Mouse (Mus musculus): ENCODE measurements around the gene Tango2. TPM values are rescaled to one million over a fixed set of nuclear protein-coding genes. Genes with fewer than 3 reads are reported as not detected.

Tango2 gene
- total RNA-seq, 2 experiments from 2014 or later = 11.9 to 12.6 TPM

GRCm38 (mm10) chr16:18383045-18383726, 35.3 kb upstream of the Tango2 start:
- DNase-seq = peak; percentile 8

DNA sequence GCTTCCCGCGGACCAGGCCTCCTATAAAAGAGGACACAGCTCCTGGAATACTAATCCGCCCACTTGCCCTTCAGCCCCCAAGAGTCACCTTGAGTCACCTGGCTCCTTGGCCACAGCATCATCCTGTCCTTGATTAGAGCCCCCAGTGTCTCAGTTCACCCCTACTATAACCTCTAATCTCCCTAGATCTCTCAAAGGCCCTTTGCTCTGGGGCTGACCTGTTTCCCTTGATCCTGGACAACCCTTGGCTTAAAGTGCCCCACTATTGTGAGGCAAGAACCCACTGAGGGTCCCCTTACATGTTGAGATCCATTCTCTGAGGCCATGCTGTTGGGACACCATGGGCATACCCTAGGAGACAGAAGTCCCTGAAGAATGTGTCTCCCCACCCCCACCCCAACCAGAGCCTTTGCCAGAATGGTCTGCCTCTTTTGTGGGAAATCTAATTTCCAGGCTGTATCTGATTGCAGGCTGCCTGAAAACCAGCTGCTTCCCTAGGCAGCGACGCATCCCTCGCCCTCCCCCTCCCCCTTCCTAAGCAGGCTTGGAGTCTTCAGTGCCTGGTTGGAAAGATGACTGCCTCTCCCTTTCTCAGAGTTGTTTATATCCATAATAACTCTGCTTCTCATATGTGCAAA, 33.8 kb upstream of the Tango2 start:
- DNase-seq = peak; percentile 14

DNA sequence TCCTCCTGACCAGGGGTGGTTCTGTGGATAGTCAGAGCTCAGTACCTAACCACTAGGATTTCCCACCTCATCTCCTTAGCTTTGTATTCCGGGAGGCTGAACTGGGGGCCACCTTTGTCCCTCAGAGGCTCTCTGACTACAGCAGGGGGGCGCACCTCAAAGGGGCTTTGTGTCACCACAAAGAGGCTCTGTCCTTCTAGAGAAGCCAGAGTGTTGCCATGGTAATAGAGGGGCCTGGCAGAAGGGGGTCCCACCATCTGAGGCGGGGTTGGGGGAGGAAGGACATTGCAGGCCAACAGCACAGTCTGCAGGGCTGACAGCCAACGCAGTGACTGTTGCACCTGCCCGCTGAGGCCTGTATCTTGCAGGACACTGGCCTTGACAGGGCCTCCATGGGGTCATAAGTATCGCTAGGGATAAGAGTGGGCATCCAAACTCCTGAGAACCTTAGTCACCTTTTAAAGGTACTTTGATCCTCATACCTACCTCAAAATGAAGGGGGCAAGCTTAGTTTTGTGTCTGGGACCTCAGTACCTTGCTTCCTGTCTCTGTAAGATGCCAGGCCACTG, 32.7 kb upstream of the Tango2 start:
- no peak for DNase-seq

- DNase-seq = no peak
Observed at GRCm38 (mm10) chr16:18379338-18380001, 31.6 kb upstream of the Tango2 start.

DNA sequence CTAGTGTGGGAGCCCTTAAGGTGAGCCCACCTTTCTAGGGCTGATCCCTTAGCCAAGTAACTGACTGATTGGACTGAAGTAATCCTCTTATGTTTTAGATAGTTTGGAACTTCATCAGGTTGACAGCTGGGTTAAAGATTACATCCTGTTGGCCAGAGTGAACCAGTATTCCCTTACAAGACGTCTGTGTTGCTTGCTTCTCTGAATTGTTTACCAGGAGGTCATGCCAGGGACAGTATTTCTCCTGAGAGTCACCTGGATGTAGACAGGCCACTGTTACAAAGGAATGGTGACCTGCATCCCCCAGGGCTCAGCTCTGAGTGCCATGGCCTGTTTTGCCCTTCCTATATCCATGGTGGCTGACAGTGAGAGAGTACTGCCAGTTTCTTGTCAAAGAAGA, 30.6 kb upstream of the Tango2 start:
- no peak for DNase-seq

- DNase-seq = no peak
Observed at GRCm38 (mm10) chr16:18377203-18377602, 29.3 kb upstream of the Tango2 start.

- DNase-seq = no peak
Observed at GRCm38 (mm10) chr16:18376297-18376954, 28.5 kb upstream of the Tango2 start.

GRCm38 (mm10) chr16:18373632-18374031, 25.7 kb upstream of the Tango2 start:
- DNase-seq = no peak

- DNase-seq = no peak
Observed at GRCm38 (mm10) chr16:18370197-18370596, 22.3 kb upstream of the Tango2 start.

- no peak for DNase-seq
Observed at GRCm38 (mm10) chr16:18366849-18367248, 18.9 kb upstream of the Tango2 start.

GRCm38 (mm10) chr16:18362948-18363347, 15.0 kb upstream of the Tango2 start:
- no peak for DNase-seq

DNA sequence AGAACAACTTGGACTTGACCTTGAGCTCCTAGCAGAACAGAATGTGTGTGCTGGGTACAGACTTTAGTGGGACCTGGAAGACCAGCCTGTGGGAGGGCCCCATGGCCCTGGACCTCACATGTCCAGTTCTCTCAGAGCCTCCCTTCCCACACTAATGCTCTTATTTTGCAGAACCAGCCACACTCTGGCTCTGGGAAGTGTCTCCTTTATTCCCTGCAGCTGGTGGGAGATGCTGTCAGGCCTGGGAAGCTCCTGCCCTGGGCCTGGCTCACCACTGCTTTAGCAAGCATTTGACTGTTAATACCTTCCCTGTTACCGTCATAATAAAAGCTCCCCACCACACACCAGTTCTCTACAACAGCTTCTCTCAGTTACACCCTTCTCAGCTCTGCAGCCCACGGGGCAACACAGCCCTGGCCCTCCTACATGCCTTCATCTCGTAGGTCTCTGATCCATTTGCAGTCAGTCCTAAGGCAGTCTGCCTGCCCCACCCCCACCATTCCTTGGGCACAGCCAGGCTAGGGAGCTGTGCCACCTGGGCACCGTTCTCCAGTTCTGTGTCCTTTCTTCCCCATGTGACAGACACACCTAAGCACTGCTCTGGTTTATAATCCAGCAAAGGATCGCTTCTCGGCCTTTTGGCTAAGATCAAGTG, 12.4 kb upstream of the Tango2 start:
- no peak for DNase-seq

GRCm38 (mm10) chr16:18357977-18358376, 10.1 kb upstream of the Tango2 start:
- no peak for DNase-seq

DNA sequence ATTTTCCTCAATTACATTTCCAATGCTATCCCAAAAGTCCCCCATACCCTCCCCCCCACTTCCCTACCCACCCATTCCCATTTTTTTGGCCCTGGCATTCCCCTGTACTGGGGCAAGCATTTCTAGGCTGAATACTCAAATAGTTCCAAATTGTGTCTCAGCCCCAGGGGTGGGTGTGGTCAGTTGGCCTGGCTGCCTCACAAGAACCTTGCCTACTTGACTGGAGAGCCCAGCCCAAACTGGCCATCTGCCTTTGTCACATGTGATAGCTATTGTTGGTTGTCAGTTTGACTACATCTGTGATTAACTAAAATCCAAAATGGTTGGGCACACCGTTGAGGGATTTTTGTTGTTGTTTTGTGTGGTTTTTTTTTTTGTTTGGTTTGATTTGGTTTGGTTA, 9.1 kb upstream of the Tango2 start:
- DNase-seq = no peak

GRCm38 (mm10) chr16:18353106-18353505, 5.2 kb upstream of the Tango2 start:
- no peak for DNase-seq

DNA sequence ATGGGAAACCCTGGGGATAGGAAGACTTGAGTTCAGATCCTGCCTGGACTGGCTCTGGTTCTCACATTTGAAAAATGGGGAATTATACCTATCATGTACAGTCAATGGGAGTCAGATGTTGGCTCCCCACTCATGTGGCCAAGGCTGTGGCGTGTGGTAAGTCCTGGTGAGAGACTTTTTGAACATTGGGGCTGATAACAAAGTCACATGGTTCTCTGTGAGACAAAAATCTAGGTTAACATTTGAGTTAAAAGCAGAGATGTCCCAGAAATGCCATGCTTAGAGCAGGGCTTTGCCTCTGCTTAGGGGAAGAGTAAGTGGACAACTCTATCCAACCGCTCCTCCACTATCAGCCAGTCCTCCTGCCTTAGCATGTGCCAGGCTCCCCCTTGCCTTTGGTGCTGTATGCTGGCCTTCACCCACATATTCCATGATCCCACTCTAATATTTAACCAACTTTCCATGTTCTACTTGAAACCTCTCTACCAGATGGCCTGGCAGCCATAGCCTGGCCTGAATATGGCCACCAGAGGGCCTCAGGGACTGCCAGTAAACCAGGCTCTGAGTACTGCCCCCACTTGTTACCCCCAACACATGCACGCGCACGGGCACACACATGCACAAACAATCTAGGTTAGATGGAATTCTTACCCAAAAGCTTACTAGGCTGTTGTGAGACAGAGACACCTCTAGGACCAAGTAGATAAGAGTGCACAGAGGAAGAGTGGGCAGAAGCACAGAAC, 3.6 kb upstream of the Tango2 start:
- DNase-seq = peak; percentile 54

DNA sequence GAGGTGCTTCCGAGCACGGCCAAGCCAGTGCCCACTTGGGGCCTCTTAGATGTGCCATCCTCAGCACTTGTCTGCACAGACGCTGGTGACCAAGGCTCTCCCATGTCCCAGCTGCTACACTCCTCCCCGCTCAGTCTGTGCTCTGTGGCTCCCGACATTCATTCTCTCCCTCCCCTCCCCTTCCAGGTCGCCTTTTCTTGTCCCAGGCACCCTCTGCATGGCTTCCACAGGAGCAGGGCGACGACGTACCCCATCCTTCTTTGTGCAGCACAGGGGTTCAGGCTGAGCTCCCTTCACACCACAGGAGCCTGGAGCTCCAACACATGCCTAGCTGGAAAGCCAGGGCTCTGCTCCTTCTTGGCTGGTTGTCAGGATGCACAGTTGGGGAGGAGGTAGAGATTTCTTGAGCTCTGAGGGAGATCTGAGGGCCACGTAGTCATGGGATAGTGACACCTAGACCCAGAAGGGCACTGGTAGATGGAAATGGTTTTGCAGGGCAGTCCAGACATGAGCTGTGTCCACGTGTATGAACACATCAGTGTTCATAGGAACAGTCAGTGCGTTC, 1.9 kb upstream of the Tango2 start:
- no peak for DNase-seq

- DNase-seq = peak; percentile 51
Observed at GRCm38 (mm10) chr16:18348601-18349175, 785 bp upstream of the Tango2 start.

DNA sequence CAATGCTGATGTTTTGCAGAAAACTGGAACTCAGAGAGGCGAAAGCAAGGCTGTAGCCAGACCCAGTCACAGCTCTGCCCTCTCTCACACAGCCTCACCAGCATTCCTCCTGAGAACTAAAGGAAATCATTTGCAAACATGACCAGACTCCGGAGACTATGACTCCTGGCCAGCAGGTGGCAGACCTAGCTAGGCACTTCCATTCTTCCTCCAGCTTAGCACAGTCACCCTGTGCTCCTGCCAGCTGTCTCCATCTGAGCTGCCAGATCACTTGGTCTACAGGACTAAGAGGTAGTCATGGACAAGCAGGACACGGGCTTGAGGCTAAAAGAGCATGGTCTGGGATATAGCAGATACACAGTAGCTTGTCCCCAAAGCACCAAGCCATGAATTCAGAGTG, 2.7 kb downstream of the Tango2 start:
- peak; percentile 79 for DNase-seq

DNA sequence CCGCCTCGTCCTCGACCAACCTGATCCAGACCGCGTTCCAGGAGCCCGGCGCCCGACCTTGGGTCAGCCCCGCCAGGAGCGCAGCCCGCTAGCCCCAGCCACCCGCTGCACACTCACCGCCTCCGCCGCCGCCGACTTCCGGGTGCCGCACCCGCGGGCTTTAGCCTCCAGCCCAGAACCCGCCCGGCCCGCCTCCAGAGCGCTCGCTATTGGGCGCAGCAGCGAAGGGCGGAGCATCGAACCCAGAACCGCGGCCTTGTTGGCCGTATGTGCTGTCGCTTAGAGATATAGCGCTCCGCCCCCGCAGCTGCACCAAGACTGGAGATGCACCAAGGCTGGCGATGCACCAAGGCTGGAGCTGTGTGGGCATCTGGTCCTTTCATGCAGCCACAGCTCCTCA, 4.1 kb downstream of the Tango2 start:
- DNase-seq = peak; percentile 96
